Mouse (Mus musculus): Measurements from ENCODE around the gene Slc25a39.

DNA sequence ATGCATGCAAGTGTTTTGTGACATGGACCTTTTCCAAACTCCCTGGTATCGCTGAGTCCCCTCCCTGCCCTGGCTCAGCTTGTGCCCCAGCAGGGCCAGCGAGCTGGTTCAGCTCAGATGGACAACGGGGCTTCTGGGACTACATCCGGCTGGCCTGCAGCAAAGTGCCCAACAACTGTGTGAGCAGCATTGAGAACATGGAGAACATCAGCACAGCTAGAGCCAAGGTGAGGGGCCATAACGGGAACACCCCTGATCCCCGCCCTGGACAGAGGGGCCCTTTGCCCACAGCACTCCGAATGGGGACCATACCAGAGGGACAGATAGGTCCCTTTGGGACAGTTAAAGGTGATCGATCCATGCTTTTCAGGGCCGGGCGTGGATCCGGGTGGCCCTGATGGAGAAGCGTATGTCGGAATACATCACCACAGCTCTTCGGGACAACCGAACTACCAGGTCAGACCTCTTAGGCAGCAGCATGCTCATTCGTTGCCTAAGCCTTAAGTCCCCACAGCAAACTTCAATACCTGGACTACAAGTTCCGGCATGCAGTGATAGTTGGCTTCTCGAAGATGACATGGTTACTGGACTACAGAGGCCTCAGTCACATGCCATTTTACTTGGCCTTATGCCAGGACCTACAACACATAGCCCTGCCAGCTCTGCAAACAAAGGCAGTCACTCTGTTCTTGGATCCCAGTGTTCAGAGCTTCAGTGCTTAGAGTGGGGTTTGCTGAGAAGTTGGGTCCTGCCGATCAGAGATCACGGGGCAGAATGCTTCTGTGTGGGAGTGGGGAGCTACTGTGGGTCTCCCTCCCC, 9.5 kb downstream of the Slc25a39 start:
- TF ChIP-seq CTCF (IDR thresholded peaks at IDR 0.05; ENCODE audit: extremely low read depth, insufficient read depth, low read length) (no peak), POLR2A (IDR thresholded peaks at IDR 0.05; ENCODE audit: extremely low read depth, insufficient read depth, low read length) (0 out of 2 replicates have a peak, but pooled peaks have one; percentile 36)
